13 mouse cellular contexts compared by ENCODE assay signal in genomic region chr11:8425226-8425570, GRCm38 (mm10).
DNase-seq lines count a peak whose midpoint lies in the region; ATAC-seq and TF ChIP-seq lines count a peak whose summit lies in the region.
"Had no signal": no experiment of that assay in that cellular context is flagged by ENCODE, and none has a peak within 500 bp of the region (broad histone marks: within the 10 kb centered on the region; RNA-seq: fewer than 3 reads in every experiment).

No protein-coding gene starts in this region.

- H3K27ac ChIP-seq in hindbrain, embryonic 13.5 days = peak overlapping the region; percentile 70
- no peak overlapping the region for H3K27ac ChIP-seq in hindbrain, embryonic 12.5 days
- no peak overlapping the region for H3K27ac ChIP-seq in neural tube, embryonic 11.5 days (ENCODE audit: low read depth, low read length)
- peak overlapping the region; percentile 80 for H3K27ac ChIP-seq in hindbrain, postnatal 0 days
- H3K27ac ChIP-seq: embryonic facial prominence, embryonic 12.5 days; heart, adult 2 months had no signal

- no peaks in the 10 kb centered on the region for H3K27me3 ChIP-seq in hindbrain, embryonic 13.5 days
- H3K27me3 ChIP-seq in hindbrain, embryonic 12.5 days = no peaks in the 10 kb centered on the region
- H3K27me3 ChIP-seq in neural tube, embryonic 11.5 days (ENCODE audit: control insufficient read depth, insufficient read depth, low read length) = no peaks in the 10 kb centered on the region
- H3K27me3 ChIP-seq in hindbrain, postnatal 0 days (ENCODE audit: insufficient read depth, low read length) = no peaks in the 10 kb centered on the region
- H3K27me3 ChIP-seq: embryonic facial prominence, embryonic 12.5 days had no signal

- intact Hi-C loops in left cerebral cortex, postnatal 25 days (cut with DNase I) = loop anchor here (2.0 kb wide), 2 partner anchors 530 to 712 kb away; no protein-coding TSS in a partner anchor
- intact Hi-C loops in left cerebral cortex, postnatal 10 days (cut with DNase I) = loop anchor here (2.0 to 5.0 kb wide), 2 partner anchors 436 to 532 kb away; no protein-coding TSS in a partner anchor

- no peak overlapping the region for H3K4me2 ChIP-seq in hindbrain, embryonic 13.5 days
- no peak overlapping the region for H3K4me2 ChIP-seq in hindbrain, embryonic 12.5 days (replicated peaks)
- H3K4me2 ChIP-seq in neural tube, embryonic 11.5 days (ENCODE audit: low read depth) = no peak overlapping the region
- H3K4me2 ChIP-seq in hindbrain, postnatal 0 days (ENCODE audit: low read depth, low read length) = no peak overlapping the region

- no peak overlapping the region for H3K9ac ChIP-seq in hindbrain, embryonic 13.5 days
- no peak overlapping the region for H3K9ac ChIP-seq in hindbrain, embryonic 12.5 days
- H3K9ac ChIP-seq in neural tube, embryonic 11.5 days (ENCODE audit: low read length) = no peak overlapping the region
- no peak overlapping the region for H3K9ac ChIP-seq in hindbrain, postnatal 0 days (replicated peaks; ENCODE audit: low read length)
- H3K9ac ChIP-seq: embryonic facial prominence, embryonic 12.5 days; midbrain, embryonic 13.5 days had no signal

- 90% methylated on average over 5 of the region's 5 CpGs for WGBS in hindbrain, embryonic 13.5 days
- 86% methylated on average over 5 of the region's 5 CpGs for WGBS in hindbrain, embryonic 12.5 days
- WGBS in neural tube, embryonic 11.5 days = 81% methylated on average over 5 of the region's 5 CpGs
- 63% methylated on average over 5 of the region's 5 CpGs for WGBS in hindbrain, postnatal 0 days

- no peak for TF ChIP-seq CTCF in hindbrain, postnatal 0 days (IDR thresholded peaks at IDR 0.05; ENCODE audit: low read depth)

- H3K4me1 ChIP-seq in hindbrain, embryonic 13.5 days (replicated peaks) = peaks cover 10% of the 10 kb centered on the region
- peaks cover 7% of the 10 kb centered on the region; the same call in 1 of the 2 replicates for H3K4me1 ChIP-seq in hindbrain, embryonic 12.5 days
- no peaks in the 10 kb centered on the region for H3K4me1 ChIP-seq in neural tube, embryonic 11.5 days (ENCODE audit: control insufficient read depth, insufficient read depth, low read length)
- H3K4me1 ChIP-seq in hindbrain, postnatal 0 days (ENCODE audit: insufficient read depth, low read length) = peaks cover 9% of the 10 kb centered on the region

- no peaks in the 10 kb centered on the region for H3K36me3 ChIP-seq in hindbrain, embryonic 13.5 days
- no peaks in the 10 kb centered on the region for H3K36me3 ChIP-seq in hindbrain, embryonic 12.5 days
- no peaks in the 10 kb centered on the region for H3K36me3 ChIP-seq in neural tube, embryonic 11.5 days (ENCODE audit: control insufficient read depth, insufficient read depth, low read length)
- H3K36me3 ChIP-seq in hindbrain, postnatal 0 days (ENCODE audit: insufficient read depth, low read length) = no peaks in the 10 kb centered on the region
- H3K36me3 ChIP-seq: midbrain, embryonic 13.5 days had no signal

- no peak for ATAC-seq in hindbrain, embryonic 13.5 days (ENCODE audit: low FRiP score)
- no peak for ATAC-seq in hindbrain, embryonic 12.5 days (ENCODE audit: low FRiP score)
- ATAC-seq in neural tube, embryonic 11.5 days (ENCODE audit: insufficient read depth, low FRiP score, low TSS enrichment) = no peak
- peak; percentile 10 for ATAC-seq in hindbrain, postnatal 0 days

- H3K4me3 ChIP-seq in hindbrain, embryonic 13.5 days = no peak overlapping the region
- H3K4me3 ChIP-seq in hindbrain, embryonic 12.5 days = no peak overlapping the region
- no peak overlapping the region for H3K4me3 ChIP-seq in neural tube, embryonic 11.5 days (ENCODE audit: low read depth, low read length)
- H3K4me3 ChIP-seq in hindbrain, postnatal 0 days (ENCODE audit: low read length) = no peak overlapping the region
- H3K4me3 ChIP-seq: embryonic facial prominence, embryonic 12.5 days; heart, adult 2 months; midbrain, embryonic 13.5 days had no signal

- DNase-seq in neural tube, embryonic 11.5 days (ENCODE audit: low spot score) = peak; percentile 8
- DNase-seq in neural tube, embryonic 10.5 days (ENCODE audit: extremely low spot score, low spot score) = no peak
- DNase-seq in hindbrain, postnatal 0 days (ENCODE audit: low spot score) = no peak
- no peak for DNase-seq in thymus, postnatal 4 days
- no peak for DNase-seq in left cerebral cortex, postnatal 25 days (ENCODE audit: low spot score in 2 of 2)
- DNase-seq in left cerebral cortex, postnatal 10 days (ENCODE audit: extremely low spot score in 1 of 2, low spot score in 2 of 2) = no peak
- DNase-seq: heart, adult 2 months; heart, postnatal 4 days; spleen, adult 18-20 months had no signal

- H3K9me3 ChIP-seq in hindbrain, embryonic 13.5 days = no peaks in the 10 kb centered on the region
- H3K9me3 ChIP-seq in hindbrain, embryonic 12.5 days (replicated peaks) = no peaks in the 10 kb centered on the region
- H3K9me3 ChIP-seq in neural tube, embryonic 11.5 days (ENCODE audit: control insufficient read depth, low read length) = no peaks in the 10 kb centered on the region
- H3K9me3 ChIP-seq in hindbrain, postnatal 0 days (ENCODE audit: low read length) = no peaks in the 10 kb centered on the region
- H3K9me3 ChIP-seq: embryonic facial prominence, embryonic 12.5 days; midbrain, embryonic 13.5 days had no signal

Comparison
In these comparisons a context has a peak if more than half of its experiments do, and no peak if none do; other contexts are left out.
1. H3K27ac ChIP-seq: peak in hindbrain, embryonic 13.5 days (single experiment) and hindbrain, postnatal 0 days (single experiment); none in hindbrain, embryonic 12.5 days (single experiment) and neural tube, embryonic 11.5 days (single experiment).